Mouse (Mus musculus) spleen, adult 2 months (tissue): ENCODE data around the gene Nr2f2. TPM values are rescaled to one million over a fixed set of nuclear protein-coding genes. Genes with fewer than 3 reads are reported as not detected.

Experiments
- DNase-seq, 2 experiments: peaks; one replicate each; pipeline versions ENCODE4 v3.0.0 to v3.0.0-alpha.2; 2012 to 2021; ENCODE audit warnings: low spot score in 2 of 2, low read depth in 1 of 2
- H3K27ac ChIP-seq: fragments of 200-500 bp; 2 replicates; pipeline ENCODE4 v1.5.1; 2012; ENCODE audit warnings: low read length, inconsistent platforms; ENCODE audit not compliant: insufficient read depth
- H3K27me3 ChIP-seq: fragments of 200-500 bp; 2 replicates; pipeline ENCODE4 v1.6.1; 2012; ENCODE audit warnings: mild to moderate bottlenecking, moderate library complexity, low read length, inconsistent platforms; ENCODE audit not compliant: control insufficient read depth, insufficient read depth
- H3K36me3 ChIP-seq: fragments of 200-500 bp; 2 replicates; pipeline ENCODE4 v1.6.1; 2012; ENCODE audit warnings: mild to moderate bottlenecking, low read length, inconsistent platforms; ENCODE audit not compliant: control insufficient read depth, insufficient read depth
- H3K4me1 ChIP-seq: fragments of 200-500 bp; 2 replicates; pipeline ENCODE4 v1.6.1; 2011; ENCODE audit warnings: inconsistent platforms; ENCODE audit not compliant: control insufficient read depth, insufficient read depth, insufficient read length
- H3K4me3 ChIP-seq: fragments of 200-500 bp; 2 replicates; pipeline ENCODE4 v1.5.1; 2011; ENCODE audit warnings: mild to moderate bottlenecking, inconsistent platforms; ENCODE audit not compliant: insufficient read depth, insufficient read length; ENCODE audit errors: extremely low read depth
- CTCF ChIP-seq: fragments of 200-500 bp; IDR thresholded peaks from 2 replicates; pipeline ENCODE4 v1.5.1; 2011; ENCODE audit warnings: mild to moderate bottlenecking, inconsistent platforms; ENCODE audit not compliant: insufficient read depth, insufficient read length, insufficient replicate concordance; ENCODE audit errors: extremely low read depth
- POLR2A ChIP-seq: fragments of 200-500 bp; IDR thresholded peaks from 2 replicates; pipeline ENCODE4 v1.6.1; 2011; ENCODE audit warnings: low read depth, low read length, inconsistent platforms
- WGBS: fragments of 180-500 bp; shearing (Covaris S2); methylation state at CpG from one replicate; pipeline ENCODE4 v1.1.7; 2018; 5-methylcytosine and 5-hydroxymethylcytosine counted together
- polyA plus RNA-seq: library from polyadenylated mRNA; depleted of rRNA; stranded (reverse); fragments of >200 nt; gene quantifications from 2 replicates; pipeline ENCODE4 v1.2.3, GENCODE M21; 2012

The Nr2f2 gene
- polyA plus RNA-seq, 1 experiment = 84.6 TPM

- WGBS = 12% methylated on average over 10 of the region's 10 CpGs
- Histone ChIP-seq H3K36me3 (no peaks in the 10 kb centered on the region), H3K27me3 (peaks cover 10% of the 10 kb centered on the region), H3K4me1 (no peaks in the 10 kb centered on the region), H3K4me3 (no peak overlapping the region), H3K27ac (no peak overlapping the region)
- no peak for DNase-seq
- TF ChIP-seq POLR2A = no peak
- no peak for TF ChIP-seq CTCF
Measured at GRCm38 (mm10) chr7:70328206-70329036, 38.1 kb downstream of the Nr2f2 start.

- no peaks in the 10 kb centered on the region for H3K4me1 ChIP-seq
- H3K27ac ChIP-seq = no peak overlapping the region
- H3K36me3 ChIP-seq = no peaks in the 10 kb centered on the region
- no peak overlapping the region for H3K4me3 ChIP-seq
- WGBS = 13% methylated on average over 2 of the region's 2 CpGs
- DNase-seq = no peak
- H3K27me3 ChIP-seq = peaks cover 6% of the 10 kb centered on the region
- TF ChIP-seq POLR2A (no peak), CTCF (no peak)
Measured at GRCm38 (mm10) chr7:70327191-70327590, 39.3 kb downstream of the Nr2f2 start.

DNA sequence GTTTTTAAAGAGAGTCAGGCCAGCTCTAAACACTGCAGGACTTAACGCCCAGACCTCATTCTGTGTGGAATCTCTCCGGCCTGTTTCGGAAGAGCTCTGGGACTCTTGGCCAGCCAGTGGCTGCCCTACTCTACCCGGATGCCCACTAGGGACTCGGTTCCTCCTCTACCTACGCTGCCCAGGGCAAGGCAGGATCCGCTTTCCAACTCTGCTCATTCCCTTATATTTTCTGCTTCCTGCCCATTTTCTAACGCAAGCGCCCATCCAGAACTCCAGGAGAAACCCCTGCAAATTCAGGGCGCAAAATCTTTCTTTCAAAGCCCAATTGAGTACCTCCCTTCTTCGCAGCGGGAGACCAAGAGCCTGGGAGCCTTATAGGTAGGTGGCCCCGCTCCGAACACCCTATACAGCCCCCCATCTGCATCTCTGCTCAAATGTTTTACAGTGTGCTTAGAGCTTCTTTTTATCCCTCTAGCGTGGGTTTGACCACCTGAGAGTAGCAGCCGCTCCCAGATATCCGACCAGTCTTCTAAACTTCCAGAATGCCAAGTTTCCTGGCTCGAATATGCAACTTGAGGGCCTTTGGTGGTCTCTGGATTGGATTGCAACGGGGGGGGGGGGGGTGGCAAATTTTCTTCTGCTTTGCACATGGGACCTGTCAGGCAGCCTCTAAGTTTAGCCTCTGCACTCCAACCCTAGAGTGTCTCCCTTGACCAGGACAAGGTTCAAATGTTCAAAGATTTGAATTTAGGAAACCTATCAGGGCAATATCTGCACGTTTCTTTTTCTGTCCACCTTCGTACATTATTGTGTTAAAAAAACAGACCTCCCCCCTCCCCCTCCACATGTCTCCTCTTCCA lies 40.1 kb downstream of the Nr2f2 start:
- no peak overlapping the region for H3K27ac ChIP-seq
- TF ChIP-seq POLR2A (no peak), CTCF (no peak)
- H3K4me3 ChIP-seq = no peak overlapping the region
- DNase-seq = no peak
- H3K36me3 ChIP-seq = no peaks in the 10 kb centered on the region
- H3K4me1 ChIP-seq = no peaks in the 10 kb centered on the region
- H3K27me3 ChIP-seq = peaks cover 3% of the 10 kb centered on the region
- WGBS = 15% methylated on average over 21 of the region's 21 CpGs

DNA sequence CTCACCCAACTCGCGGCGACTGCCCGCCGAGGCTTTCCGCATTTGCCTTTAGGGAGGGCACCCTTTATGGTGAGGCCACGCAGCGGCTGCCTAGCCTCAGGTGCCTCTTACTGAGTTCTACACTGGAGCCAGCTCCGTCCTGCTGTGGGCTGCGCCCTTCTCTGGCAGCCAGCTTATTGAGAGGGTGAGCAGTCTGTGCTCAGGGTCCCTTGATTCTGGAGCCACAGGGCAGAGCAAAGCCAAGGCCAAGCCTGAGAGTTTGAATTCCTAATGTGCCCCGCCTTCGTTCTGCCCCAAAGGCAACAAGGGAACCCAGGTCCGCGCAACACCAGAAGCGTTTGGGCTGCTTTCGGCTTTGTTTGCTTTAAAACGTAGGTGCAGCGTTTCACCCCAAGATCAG lies 41.2 kb downstream of the Nr2f2 start:
- Histone ChIP-seq H3K27ac (no peak overlapping the region), H3K4me3 (no peak overlapping the region), H3K27me3 (no peaks in the 10 kb centered on the region; the same call in 1 of the 2 replicates), H3K4me1 (no peaks in the 10 kb centered on the region), H3K36me3 (no peaks in the 10 kb centered on the region)
- 10% methylated on average over 18 of the region's 18 CpGs for WGBS
- TF ChIP-seq POLR2A (no peak), CTCF (no peak)
- DNase-seq = no peak

DNA sequence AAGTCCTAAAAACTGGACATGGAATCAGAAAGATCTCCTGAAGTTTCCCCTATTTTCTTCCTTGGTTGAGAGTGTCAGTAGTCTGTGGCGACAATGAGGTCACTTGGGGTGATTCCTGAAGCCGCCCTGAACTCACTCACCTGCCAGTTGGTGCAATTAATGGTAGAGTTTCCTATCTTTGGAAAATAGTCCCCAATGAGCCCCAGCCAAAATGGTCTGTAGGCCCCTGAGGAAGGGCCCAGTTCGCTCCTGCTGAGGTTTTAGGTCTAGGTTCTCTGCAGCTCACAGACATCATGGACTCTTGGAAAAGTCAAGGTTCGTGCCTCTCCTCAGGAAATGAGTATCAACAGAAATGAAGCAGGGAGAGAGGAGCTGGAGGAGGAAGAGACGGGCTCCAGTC lies 42.0 kb downstream of the Nr2f2 start:
- 14% methylated on average over 5 of the region's 5 CpGs for WGBS
- H3K4me1 ChIP-seq = no peaks in the 10 kb centered on the region

GRCm38 (mm10) chr7:70324041-70324440 lies 42.5 kb downstream of the Nr2f2 start:
- DNase-seq = no peak
- TF ChIP-seq POLR2A (no peak), CTCF (no peak)
- Histone ChIP-seq H3K36me3 (no peaks in the 10 kb centered on the region), H3K27me3 (no peaks in the 10 kb centered on the region), H3K27ac (no peak overlapping the region), H3K4me3 (no peak overlapping the region), H3K4me1 (no peaks in the 10 kb centered on the region)
- 17% methylated on average over 9 of the region's 9 CpGs for WGBS

More for the DNA sequence above, 42.0 kb downstream of the Nr2f2 start:
- TF ChIP-seq POLR2A = no peak
- no peak for TF ChIP-seq CTCF
- H3K36me3 ChIP-seq = no peaks in the 10 kb centered on the region
- no peak overlapping the region for H3K27ac ChIP-seq
- no peak for DNase-seq
- H3K27me3 ChIP-seq = no peaks in the 10 kb centered on the region; the same call in 1 of the 2 replicates
- H3K4me3 ChIP-seq = no peak overlapping the region
